Mouse (Mus musculus) telencephalon, adult 2 months (tissue): Measurements from ENCODE around the gene Panx1.
A peak's percentile ranks its signal among the peaks of the same experiment; 100 is the strongest.

Source experiments
- DNase-seq: peaks from one replicate; pipeline ENCODE4 v3.0.0-alpha.2; 2011; ENCODE audit warnings: low read depth, low spot score

Panx1 gene

GRCm38 (mm10) chr9:15045084-15045669 lies at the start of gene Panx1:
TSS of gene Panx1 (minus strand) at chr9:15045478.
- peak; percentile 49 for DNase-seq

- DNase-seq, result peak; percentile 29
Measured at GRCm38 (mm10) chr9:15068686-15069295, 23.5 kb upstream of the Panx1 start.

- DNase-seq, result no peak
Measured at GRCm38 (mm10) chr9:15067995-15068685, 22.9 kb upstream of the Panx1 start.

- DNase-seq, result no peak
Measured at GRCm38 (mm10) chr9:15064176-15064575, 18.9 kb upstream of the Panx1 start.

- DNase-seq, result no peak
Measured at GRCm38 (mm10) chr9:15060847-15061246, 15.6 kb upstream of the Panx1 start.

DNA sequence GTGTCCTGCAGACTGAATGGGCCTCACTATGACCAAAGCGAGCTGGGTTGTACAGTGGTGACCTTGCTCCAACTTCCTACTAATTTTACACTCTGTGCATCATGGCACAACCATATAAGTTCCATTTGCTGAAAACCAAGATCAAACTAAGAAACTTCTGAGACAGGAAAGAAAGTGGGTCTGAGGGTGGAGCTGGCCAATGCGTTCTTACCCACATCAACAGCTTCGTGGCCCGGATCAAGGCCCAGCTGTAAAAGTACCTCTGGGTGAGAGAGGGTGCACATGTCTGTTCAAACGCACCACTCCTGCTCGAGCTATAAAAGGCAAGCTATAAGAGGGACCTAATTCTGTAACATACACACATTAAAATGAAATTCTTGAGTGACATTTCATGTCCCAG lies 14.7 kb upstream of the Panx1 start:
- DNase-seq, result no peak

- DNase-seq, result no peak
Measured at GRCm38 (mm10) chr9:15045740-15046139, 462 bp upstream of the Panx1 start.

GRCm38 (mm10) chr9:15044391-15045083 lies 741 bp downstream of the Panx1 start:
- DNase-seq, result no peak

GRCm38 (mm10) chr9:15041556-15041955 lies 3.7 kb downstream of the Panx1 start:
- no peak for DNase-seq

- no peak for DNase-seq
Measured at GRCm38 (mm10) chr9:15039848-15040247, 5.4 kb downstream of the Panx1 start.

- DNase-seq, result no peak
Measured at GRCm38 (mm10) chr9:15037704-15038103, 7.6 kb downstream of the Panx1 start.

DNA sequence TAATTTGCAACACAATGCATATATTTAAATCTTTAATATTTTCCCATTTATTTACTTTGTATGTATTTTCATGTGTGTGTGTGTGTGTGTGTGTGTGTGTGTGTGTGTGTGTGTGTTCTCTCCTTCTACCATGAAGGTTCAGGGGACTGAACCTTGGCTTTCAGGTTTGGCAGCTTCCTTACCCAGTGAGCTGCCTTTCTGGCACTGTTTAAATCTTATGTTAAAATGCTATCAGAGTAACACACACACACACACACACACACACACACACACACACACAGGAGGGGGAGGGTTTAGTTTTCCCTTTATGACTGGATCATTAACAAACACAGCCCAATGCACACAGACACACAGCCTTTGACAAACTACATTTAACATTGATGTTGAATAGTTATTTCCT lies 8.0 kb downstream of the Panx1 start:
- no peak for DNase-seq

GRCm38 (mm10) chr9:15036807-15037206 lies 8.5 kb downstream of the Panx1 start:
- DNase-seq, result no peak

DNA sequence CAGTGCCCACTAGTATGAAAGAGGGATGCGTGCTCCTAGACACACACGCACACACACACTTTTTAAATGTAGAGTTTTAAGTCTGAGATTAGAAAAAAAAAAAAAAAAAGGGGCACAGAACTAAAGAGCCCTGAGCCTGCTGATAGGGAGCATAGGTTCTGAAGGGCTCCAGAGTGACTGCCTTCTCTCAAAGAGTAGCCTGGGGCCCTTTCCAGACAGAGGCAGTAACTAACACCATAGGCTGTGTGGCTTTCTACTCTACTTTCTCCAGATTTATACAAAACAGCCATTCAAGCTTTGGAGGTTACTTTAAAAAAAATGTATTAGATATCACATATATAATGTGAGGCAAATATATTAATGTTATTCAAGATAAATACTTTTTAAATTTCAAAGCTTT lies 8.9 kb downstream of the Panx1 start:
- DNase-seq, result no peak

- no peak for DNase-seq
Measured at GRCm38 (mm10) chr9:15035979-15036378, 9.3 kb downstream of the Panx1 start.

DNA sequence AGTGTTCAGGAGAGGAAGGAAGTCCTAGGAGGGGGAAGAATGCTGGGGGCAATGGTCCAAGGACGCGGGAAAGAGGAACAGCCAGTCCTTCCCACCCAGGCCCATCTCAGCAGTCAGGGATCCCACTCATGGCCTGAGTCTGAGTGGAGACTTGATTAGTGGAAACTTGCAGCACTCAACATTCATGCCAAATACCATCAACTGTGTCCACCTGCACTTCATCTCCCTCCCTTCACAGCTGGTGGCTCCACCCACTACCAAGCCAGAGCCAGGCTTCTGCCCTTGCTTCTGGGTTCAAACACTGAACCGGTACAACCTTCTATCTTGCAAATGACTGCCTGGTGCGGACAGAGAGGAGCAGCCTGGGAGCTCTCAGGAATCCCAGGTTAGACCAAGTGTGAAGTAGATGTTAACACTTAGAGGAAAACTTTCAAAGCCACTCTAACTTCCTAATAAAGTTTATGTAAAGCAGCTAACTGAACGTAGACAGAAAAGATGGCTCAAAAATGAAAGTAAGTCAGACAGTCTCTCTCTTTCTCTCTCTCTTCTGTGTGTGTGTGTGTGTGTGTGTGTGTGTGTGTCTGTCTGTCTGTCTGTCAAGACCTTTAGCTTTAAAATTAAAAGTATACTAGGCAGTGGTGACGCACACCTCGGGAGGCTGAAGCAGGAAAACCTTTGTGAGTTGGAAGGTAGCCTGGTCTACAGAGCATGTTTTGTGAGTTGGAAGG lies 10.6 kb downstream of the Panx1 start:
- DNase-seq, result no peak

- no peak for DNase-seq
Measured at GRCm38 (mm10) chr9:15033568-15034160, 11.6 kb downstream of the Panx1 start.

DNA sequence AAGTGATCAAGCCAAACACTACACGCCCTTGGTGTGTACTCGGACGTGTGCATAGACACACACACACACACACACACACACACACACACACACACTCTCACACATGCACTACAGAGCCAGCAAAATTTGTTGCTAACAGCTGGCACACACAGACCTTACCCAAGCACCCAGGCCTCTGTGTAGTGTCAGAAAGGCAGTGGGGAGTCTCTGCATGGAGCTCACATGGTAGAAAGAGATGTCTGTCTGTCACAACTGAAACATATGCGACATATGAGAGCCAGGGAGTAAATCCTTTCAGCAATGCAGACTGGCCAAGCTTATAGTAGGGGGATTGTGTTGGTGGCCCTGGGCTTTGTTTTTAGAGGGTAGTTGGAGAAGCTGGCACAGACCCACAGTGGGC lies 12.5 kb downstream of the Panx1 start:
- no peak for DNase-seq

- DNase-seq, result no peak
Measured at GRCm38 (mm10) chr9:15030771-15031170, 14.5 kb downstream of the Panx1 start.

DNA sequence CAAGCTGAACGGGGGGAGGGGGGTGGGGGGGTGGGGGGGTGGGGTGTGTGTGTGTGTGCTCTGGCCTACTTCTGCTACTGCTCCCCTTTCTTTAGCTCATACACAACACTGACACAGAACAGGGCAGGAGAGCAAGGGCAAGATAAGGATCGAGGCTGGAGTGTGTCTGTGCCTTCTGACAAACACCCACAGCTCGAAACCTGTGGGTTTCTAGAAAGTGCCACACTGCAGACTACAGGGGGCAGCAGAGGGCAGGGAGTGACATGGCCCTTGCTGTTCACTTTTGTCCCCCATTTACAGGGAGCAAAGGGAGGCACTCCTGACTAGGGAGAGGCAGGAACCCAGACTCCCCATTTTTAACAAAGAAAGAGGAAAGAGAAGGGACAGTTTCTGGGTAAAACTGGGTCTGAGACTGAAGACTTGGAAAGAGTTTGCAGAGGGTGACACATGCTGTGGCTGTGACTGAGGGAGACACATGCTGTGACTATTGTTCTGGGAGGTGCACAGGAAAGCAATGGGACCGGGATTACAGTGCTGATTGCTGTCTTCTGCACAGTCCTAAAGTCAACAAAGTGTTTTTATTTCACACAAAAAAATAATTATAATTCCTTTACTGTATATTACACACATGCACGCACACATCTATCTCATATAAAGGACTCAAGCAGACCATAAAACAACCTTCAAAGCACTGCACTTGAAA lies 16.1 kb downstream of the Panx1 start:
- no peak for DNase-seq

- no peak for DNase-seq
Measured at GRCm38 (mm10) chr9:15027725-15028124, 17.6 kb downstream of the Panx1 start.
